Mouse (Mus musculus) embryonic fibroblast, embryonic 13.5 days (primary cell): Measurements from ENCODE around the gene Endov.

Experiments used
- CTCF ChIP-seq: IDR thresholded peaks from 2 replicates; pipeline ENCODE4 v1.5.1; 2011; ENCODE audit warnings: mild to moderate bottlenecking, control low read depth, low read length, moderate library complexity, borderline replicate concordance; ENCODE audit not compliant: insufficient read depth
- POLR2A ChIP-seq: IDR thresholded peaks from 2 replicates; pipeline ENCODE4 v1.6.1; 2011; ENCODE audit warnings: low read depth, mild to moderate bottlenecking, control low read depth, low read length, moderate library complexity

DNA sequence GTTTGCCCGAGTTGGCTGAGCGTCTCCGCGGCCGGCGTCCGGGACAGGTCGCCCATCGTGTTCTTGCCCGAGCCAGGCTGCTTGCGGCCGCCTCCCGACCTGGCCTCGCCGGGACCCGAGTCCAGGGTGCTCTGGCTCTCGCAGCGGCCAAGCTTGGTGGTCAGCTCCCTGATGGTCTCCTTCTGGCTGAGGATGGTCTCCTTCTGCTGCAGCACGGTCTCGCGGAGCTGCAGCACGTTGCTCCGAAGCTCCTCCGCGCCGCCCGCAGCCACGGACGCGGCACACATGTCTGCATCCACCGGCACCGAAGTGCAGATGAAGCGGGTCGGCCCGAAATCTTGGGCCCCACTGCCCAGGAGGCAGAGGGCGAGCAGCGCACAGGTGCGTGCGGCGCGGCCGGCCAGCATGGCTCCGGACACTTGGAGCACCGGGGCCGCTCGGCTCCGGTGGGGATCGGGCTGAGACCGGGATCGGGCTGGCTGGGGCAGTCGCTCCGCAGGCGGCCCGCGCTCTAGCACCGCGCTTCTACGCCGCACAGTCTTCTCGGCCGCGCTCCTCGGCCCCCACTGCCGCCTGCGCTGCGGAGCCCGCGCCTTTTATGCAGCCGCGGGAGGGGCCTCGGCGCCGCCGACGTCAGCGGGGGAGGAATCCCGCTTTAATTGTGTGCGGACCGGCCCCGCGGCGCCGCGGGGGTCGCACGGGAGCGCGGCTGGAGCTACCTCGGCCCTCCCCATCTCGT is 56.2 kb downstream of the Endov start, which contains the start of gene Nptx1:
- TF ChIP-seq CTCF (no peak), POLR2A (no peak; the same call in 1 of the 2 replicates)
